Mouse (Mus musculus) midbrain, embryonic 13.5 days (tissue): ENCODE results near the gene Cd200r2. TPM values are rescaled to one million over a fixed set of nuclear protein-coding genes. Genes with fewer than 3 reads are reported as not detected.
"Not testable (repeated sequence)": the region's sequence is repeated elsewhere in the genome, so short reads cannot be mapped to it uniquely, and the experiment has no call there.

ENCODE experiments used
- ATAC-seq: fragments of 200-750 bp; cut with Nextera tagmentation; 2 replicates; pipeline ENCODE4 v1.8.0; 2017; ENCODE audit warnings: mild to moderate bottlenecking, moderate TSS enrichment, moderate library complexity
- H3K27ac ChIP-seq: fragments of 300-500 bp; sonication (generic); 2 replicates; pipeline ENCODE4 v1.5.1; 2015; ENCODE audit warnings: inconsistent platforms, mild to moderate bottlenecking, moderate library complexity
- H3K27me3 ChIP-seq: fragments of 300-500 bp; sonication (generic); 2 replicates; pipeline ENCODE4 v1.6.1; 2015; ENCODE audit warnings: mild to moderate bottlenecking, inconsistent platforms
- H3K36me3 ChIP-seq: fragments of 300-500 bp; sonication (generic); 2 replicates; pipeline ENCODE4 v1.6.1; 2015; ENCODE audit warnings: mild to moderate bottlenecking, inconsistent platforms
- H3K4me1 ChIP-seq: fragments of 300-500 bp; sonication (generic); replicated peaks from 2 replicates; pipeline ENCODE4 v1.6.1; 2015; ENCODE audit warnings: inconsistent platforms
- H3K4me2 ChIP-seq: fragments of 300-500 bp; sonication (generic); replicated peaks from 2 replicates; pipeline ENCODE4 v1.6.1; 2015; ENCODE audit warnings: moderate library complexity, mild to moderate bottlenecking, inconsistent platforms
- H3K4me3 ChIP-seq: fragments of 300-500 bp; sonication (generic); replicated peaks from 2 replicates; pipeline ENCODE4 v1.5.1; 2015; ENCODE audit warnings: mild to moderate bottlenecking, inconsistent platforms
- H3K9ac ChIP-seq: fragments of 300-500 bp; sonication (generic); replicated peaks from 2 replicates; pipeline ENCODE4 v1.6.1; 2015; ENCODE audit warnings: mild to moderate bottlenecking, inconsistent platforms
- H3K9me3 ChIP-seq: fragments of 300-500 bp; sonication (generic); 2 replicates; pipeline ENCODE4 v1.6.1; 2016; ENCODE audit warnings: mild to moderate bottlenecking, inconsistent platforms
- WGBS: fragments of 180-500 bp; shearing (Covaris S2); methylation state at CpG from one replicate; pipeline ENCODE4 v1.1.7; 2015; 5-methylcytosine and 5-hydroxymethylcytosine counted together
- polyA plus RNA-seq: library from polyadenylated mRNA; unstranded; fragments of >200 nt; fragmentation: Nextera tagmentation; extraction: Ambion mirVana; gene quantifications from 2 replicates; pipeline ENCODE4 v1.2.1, GENCODE M21; 2015

The Cd200r2 gene
- not detected in 2 replicates for polyA plus RNA-seq

DNA sequence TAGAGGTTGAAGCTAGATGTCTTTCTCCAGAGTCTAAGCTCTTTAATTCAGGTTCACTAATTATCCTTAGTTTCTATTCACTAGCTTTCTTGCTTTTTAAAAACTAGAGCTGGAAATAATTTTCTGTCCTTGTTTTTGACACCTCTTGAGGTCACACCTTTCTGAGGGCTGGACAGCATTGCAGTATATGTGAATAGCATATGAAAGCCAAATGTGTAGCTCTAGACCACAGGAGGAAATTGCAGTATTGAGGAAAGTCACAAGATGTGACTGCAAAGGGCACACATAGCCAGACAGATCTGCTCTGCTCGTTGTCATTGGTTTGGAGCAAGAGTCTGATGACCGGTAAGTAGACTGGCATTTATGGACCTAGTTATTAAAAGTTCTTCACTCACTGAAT is at the start of gene Cd200r2:
Cd200r2 (plus strand) TSS at position 301 of the 400 bp plus-strand sequence.
- Histone ChIP-seq H3K27me3 (no peaks in the 10 kb centered on the region), H3K27ac (no peak within 1 kb of the TSS), H3K9ac (no peak within 1 kb of the TSS), H3K4me1 (no peaks in the 10 kb centered on the region), H3K4me2 (no peak within 1 kb of the TSS), H3K4me3 (no peak within 1 kb of the TSS), H3K36me3 (no peaks in the 10 kb centered on the region), H3K9me3 (no peaks in the 10 kb centered on the region)
- no peak for ATAC-seq
- WGBS, result 83% methylated on average over 2 of the region's 2 CpGs

DNA sequence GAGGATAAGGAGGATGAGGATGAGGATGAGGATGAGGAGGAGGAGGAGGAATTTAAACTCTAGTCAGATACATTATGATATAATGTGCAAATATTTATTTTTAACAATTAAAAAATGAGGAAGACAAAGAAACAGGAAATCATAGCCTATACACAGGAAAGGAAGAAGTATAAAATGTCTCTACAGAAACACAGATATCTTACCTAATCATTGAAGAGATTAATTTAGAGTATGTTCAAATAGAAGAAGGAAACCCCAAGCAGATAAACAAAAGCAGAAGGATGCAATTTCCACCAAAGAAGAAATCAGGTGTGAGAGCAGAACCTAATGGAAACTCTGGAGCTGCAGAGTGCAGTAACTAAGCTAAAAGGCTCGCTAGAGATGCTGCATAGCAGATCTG is 48.9 kb upstream of the Cd200r2 start:
- Histone ChIP-seq H3K27me3 (no peaks in the 10 kb centered on the region), H3K4me3 (no peak overlapping the region), H3K9ac (no peak overlapping the region), H3K9me3 (no peaks in the 10 kb centered on the region), H3K4me1 (no peaks in the 10 kb centered on the region), H3K27ac (no peak overlapping the region), H3K36me3 (no peaks in the 10 kb centered on the region), H3K4me2 (no peak overlapping the region)
- 63% methylated on average over 1 of the region's 1 CpGs for WGBS
- ATAC-seq, result no peak

DNA sequence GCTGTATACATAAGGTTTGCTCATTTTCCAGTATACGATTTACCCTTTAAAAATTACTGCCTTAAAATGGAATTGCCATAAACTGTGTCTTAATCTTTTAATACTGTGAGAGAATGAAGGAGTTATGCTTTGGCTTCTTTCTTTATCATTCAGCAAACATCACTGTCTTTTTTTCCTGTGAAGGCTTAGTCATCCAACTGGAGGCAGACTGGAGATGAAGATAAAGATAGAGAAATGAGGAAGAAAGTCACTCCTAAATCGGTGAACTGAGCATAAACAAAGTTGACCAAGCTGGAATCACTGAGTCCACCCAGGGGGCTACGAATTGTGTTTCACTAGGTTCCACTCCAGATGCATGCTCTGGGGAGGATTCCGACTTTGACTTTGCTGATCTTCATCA is 46.4 kb upstream of the Cd200r2 start:
- Histone ChIP-seq H3K9me3 (no peaks in the 10 kb centered on the region), H3K36me3 (no peaks in the 10 kb centered on the region), H3K4me1 (no peaks in the 10 kb centered on the region), H3K9ac (no peak overlapping the region), H3K4me2 (no peak overlapping the region), H3K4me3 (no peak overlapping the region), H3K27ac (no peak overlapping the region), H3K27me3 (no peaks in the 10 kb centered on the region)
- WGBS, result 84% methylated on average over 4 of the region's 4 CpGs
- ATAC-seq, result no peak

DNA sequence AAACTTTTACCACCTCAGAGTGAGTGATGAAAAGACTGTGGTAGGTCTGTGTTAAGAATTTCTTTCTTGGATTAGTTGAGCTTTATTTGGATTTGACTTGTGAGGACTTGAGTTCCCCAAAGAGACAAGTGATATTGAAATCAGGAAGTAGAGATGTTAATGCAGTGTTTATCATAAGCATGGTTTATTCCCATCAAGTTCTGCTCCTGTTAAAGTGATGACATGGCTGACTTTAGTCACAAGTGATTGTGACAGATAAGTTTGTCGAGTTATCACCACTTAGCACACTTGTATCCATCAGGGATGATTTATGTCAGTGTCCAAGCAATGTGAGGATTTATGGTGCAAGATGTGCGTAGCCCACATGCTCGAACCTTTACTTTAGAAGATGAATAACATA is 34.6 kb upstream of the Cd200r2 start:
- 87% methylated on average over 3 of the region's 3 CpGs for WGBS
- Histone ChIP-seq H3K27me3 (no peaks in the 10 kb centered on the region), H3K4me1 (no peaks in the 10 kb centered on the region), H3K27ac (no peak overlapping the region), H3K9ac (no peak overlapping the region), H3K36me3 (no peaks in the 10 kb centered on the region), H3K4me3 (no peak overlapping the region), H3K4me2 (no peak overlapping the region), H3K9me3 (no peaks in the 10 kb centered on the region)
- ATAC-seq, result no peak

DNA sequence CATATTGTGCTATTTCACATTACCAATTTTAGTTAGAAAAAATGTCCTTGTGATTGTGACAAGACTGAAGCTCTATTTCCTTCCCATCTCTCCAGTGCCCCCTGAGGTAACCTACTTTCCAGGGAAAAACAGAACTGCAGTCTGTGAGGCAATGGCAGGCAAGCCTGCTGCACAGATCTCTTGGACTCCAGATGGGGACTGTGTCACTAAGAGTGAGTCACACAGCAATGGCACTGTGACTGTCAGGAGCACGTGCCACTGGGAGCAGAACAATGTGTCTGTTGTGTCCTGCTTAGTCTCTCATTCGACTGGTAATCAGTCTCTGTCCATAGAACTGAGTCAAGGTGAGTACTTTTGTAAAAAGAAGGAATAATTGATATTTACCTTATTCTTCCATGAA is 33.7 kb upstream of the Cd200r2 start:
- not testable (repeated sequence) for ATAC-seq, H3K4me2 ChIP-seq, H3K4me3 ChIP-seq, H3K9me3 ChIP-seq, H3K9ac ChIP-seq, H3K27me3 ChIP-seq, H3K4me1 ChIP-seq, H3K36me3 ChIP-seq, H3K27ac ChIP-seq
- WGBS, result 57% methylated on average over 2 of the region's 2 CpGs

DNA sequence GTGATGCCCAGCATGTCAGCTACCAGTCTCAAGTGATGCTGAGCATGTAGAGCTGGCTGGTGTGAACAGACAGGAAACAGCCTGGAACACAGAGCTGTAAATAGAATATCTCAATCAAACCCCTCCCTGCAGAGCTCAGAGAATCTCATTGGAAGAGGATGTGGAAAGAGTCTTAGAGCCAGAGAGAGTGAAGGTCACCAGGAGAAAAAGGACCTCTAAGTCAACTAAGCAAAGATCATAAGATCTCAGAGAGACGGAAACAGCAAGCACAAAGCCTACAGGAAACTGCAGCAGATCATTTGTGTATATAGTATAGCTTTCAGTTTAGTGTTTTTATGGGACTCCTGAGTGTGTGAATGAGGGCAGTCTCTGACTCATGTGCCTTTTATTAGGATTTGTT is 8.3 kb downstream of the Cd200r2 start:
- H3K9me3 ChIP-seq, result no peaks in the 10 kb centered on the region
- no peak overlapping the region for H3K9ac ChIP-seq
- H3K4me1 ChIP-seq, result no peaks in the 10 kb centered on the region
- H3K27ac ChIP-seq, result no peak overlapping the region
- ATAC-seq, result no peak
- 78% methylated on average over 1 of the region's 1 CpGs for WGBS
- no peaks in the 10 kb centered on the region for H3K36me3 ChIP-seq
- no peak overlapping the region for H3K4me3 ChIP-seq
- no peak overlapping the region for H3K4me2 ChIP-seq
- no peaks in the 10 kb centered on the region for H3K27me3 ChIP-seq

DNA sequence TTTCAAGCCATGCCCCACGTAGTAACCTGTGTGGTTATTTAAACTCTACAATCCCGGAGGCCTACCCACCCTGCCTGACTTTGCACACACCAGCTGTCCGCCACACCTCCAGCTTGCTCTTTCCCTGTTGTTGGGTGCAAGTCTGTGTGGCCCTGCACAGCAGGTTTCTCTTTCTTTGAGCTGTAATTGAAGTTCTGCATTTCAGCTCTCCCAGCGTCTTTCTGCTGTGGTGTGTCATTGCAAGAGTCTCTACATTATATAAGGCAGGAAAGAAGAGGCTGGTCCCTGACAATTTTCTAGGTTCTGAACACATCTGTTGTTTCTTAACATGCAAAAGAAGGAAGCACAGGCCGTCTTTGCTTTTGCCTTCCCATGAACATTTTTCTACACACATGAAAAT is 9.7 kb downstream of the Cd200r2 start:
- no peak overlapping the region for H3K4me3 ChIP-seq
- ATAC-seq, result no peak
- H3K9ac ChIP-seq, result no peak overlapping the region
- no peaks in the 10 kb centered on the region; the same call in 1 of the 2 replicates for H3K9me3 ChIP-seq
- H3K27me3 ChIP-seq, result no peaks in the 10 kb centered on the region
- 72% methylated on average over 5 of the region's 5 CpGs for WGBS
- H3K4me1 ChIP-seq, result no peaks in the 10 kb centered on the region
- H3K4me2 ChIP-seq, result no peak overlapping the region
- no peak overlapping the region for H3K27ac ChIP-seq
- H3K36me3 ChIP-seq, result no peaks in the 10 kb centered on the region

DNA sequence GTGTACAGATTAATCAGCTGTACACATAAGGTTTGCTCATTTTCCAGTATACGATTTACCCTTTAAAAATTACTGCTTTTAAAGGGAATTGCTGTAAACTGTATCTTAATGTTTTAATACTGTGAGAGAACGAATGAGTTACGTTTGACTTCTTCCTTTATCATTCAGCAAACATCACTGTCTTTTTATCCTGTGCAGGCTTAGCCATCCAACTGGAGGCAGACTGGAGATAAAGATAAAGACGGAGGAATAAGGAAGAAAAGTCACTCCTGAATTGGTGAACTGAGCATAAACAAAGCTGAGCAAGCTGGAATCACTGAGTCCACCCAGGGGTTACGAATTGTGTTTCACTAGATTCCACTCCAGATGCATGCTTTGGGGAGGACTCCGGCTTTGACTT is 10.7 kb downstream of the Cd200r2 start:
- Histone ChIP-seq H3K36me3 (no peaks in the 10 kb centered on the region), H3K27me3 (no peaks in the 10 kb centered on the region), H3K4me3 (no peak overlapping the region), H3K9ac (no peak overlapping the region), H3K4me1 (no peaks in the 10 kb centered on the region), H3K4me2 (no peak overlapping the region), H3K9me3 (no peaks in the 10 kb centered on the region; the same call in 1 of the 2 replicates), H3K27ac (no peak overlapping the region)
- 86% methylated on average over 6 of the region's 6 CpGs for WGBS
- no peak for ATAC-seq

DNA sequence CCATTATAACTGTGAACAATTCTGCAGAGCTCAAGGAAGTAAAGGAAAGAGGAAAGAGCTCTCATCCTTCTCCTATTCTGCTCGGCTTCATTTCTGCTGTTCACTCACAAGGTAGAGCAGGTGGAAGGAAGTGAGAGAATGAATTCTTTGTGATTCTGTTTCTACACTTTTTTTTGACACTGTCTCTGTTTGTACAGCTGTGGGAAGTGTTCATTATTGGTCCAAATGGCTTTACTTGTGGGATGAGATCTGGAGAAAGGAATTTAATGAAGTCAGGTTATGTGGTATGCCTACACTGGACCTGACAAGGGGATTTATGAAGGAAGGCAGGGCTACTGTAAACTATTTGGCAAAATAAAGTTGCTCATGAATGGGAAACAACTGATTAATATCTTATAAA is 23.9 kb downstream of the Cd200r2 start:
- no peaks in the 10 kb centered on the region for H3K4me1 ChIP-seq
- H3K9ac ChIP-seq, result no peak overlapping the region
- no peak overlapping the region for H3K4me3 ChIP-seq
- H3K27ac ChIP-seq, result no peak overlapping the region
- no peaks in the 10 kb centered on the region for H3K9me3 ChIP-seq
- no peak for ATAC-seq
- 79% methylated on average over 1 of the region's 1 CpGs for WGBS
- no peak overlapping the region for H3K4me2 ChIP-seq
- no peaks in the 10 kb centered on the region for H3K36me3 ChIP-seq
- H3K27me3 ChIP-seq, result no peaks in the 10 kb centered on the region

DNA sequence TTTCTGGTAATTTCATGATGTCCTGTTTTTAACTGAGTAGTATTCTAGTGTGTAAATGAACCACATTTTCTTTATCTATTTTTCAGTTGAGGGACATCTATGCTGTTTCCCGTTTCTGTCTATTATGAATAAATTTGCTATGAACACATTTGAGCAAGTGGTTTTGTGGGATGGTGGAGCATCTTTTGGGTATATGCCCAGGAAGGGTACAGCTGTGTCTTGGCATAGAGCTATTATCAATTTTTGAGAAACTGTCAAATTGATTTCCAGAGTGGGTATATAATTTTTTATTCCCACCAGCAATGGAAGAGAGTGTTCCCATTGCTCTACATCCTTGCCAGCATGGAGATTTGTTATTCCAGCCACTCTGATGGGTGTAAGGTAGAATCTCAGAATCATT is 65.1 kb downstream of the Cd200r2 start:
- H3K4me2 ChIP-seq, result no peak overlapping the region
- WGBS, result 88% methylated on average over 1 of the region's 1 CpGs
- H3K4me1 ChIP-seq, result no peaks in the 10 kb centered on the region
- H3K9me3 ChIP-seq, result no peaks in the 10 kb centered on the region
- no peak overlapping the region for H3K4me3 ChIP-seq
- no peak overlapping the region for H3K9ac ChIP-seq
- H3K27me3 ChIP-seq, result no peaks in the 10 kb centered on the region
- no peaks in the 10 kb centered on the region for H3K36me3 ChIP-seq
- ATAC-seq, result no peak
- no peak overlapping the region for H3K27ac ChIP-seq

DNA sequence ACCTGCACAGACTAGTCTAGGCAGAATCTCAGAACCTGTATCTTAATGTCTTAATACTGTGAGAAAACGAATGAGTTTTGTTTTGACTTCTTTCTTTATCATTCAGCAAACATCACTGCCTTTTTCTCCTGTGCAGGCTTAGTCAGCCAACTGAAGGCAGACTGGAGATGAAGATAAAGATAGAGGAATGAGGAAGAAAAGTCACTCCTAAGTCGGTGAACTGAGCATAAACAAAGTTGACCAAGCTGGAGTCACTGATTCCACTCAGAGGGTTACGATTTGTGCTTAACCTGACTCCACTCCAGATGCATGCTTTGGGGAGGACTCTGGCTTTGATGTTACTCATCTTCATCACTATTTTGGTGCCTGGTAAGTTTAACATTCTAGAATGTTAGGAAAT is 76.6 kb downstream of the Cd200r2 start, which contains the start of gene Cd200r3:
Cd200r3 (plus strand) TSS at position 211 of the 400 bp plus-strand sequence.
- no peaks in the 10 kb centered on the region for H3K36me3 ChIP-seq
- H3K4me1 ChIP-seq, result no peaks in the 10 kb centered on the region
- H3K9ac ChIP-seq, result no peak within 1 kb of the TSS
- no peak within 1 kb of the TSS for H3K27ac ChIP-seq
- H3K4me2 ChIP-seq, result no peak within 1 kb of the TSS
- H3K27me3 ChIP-seq, result no peaks in the 10 kb centered on the region
- WGBS, result 88% methylated on average over 3 of the region's 3 CpGs
- no peak within 1 kb of the TSS for H3K4me3 ChIP-seq
- no peaks in the 10 kb centered on the region for H3K9me3 ChIP-seq
- no peak for ATAC-seq

DNA sequence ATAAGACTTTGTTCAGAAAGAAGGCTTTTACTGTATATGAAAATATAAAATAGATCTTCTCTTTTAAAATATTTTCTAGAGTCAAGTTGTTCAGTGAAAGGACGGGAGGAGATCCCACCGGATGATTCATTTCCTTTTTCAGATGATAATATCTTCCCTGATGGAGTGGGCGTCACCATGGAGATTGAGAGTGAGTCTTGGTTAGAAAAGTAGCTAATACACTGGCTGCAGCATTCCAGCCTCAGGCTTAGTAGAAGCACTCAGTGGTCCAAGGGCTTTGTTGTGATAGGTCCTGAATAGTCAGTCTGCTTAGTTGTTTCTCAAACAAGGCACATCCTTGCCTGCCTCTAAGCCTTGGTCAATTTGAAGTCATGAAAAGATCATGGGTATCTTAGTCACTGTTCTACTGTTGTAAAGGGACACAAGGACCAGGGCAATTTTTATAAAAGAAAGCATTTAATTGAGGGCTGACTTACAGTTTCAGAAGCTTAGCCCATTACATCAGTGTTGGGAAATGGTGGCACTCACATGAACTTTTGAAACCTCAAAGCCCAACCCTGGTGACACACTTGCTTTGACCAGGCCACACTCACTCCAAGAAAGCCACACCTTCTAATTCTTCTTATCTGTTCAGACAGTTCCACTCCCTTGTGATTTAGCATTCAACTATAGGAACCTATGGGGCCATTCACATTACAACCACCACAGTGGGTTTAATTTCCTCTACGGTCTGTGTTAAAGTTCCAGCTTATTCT is 84.6 kb downstream of the Cd200r2 start:
- Histone ChIP-seq H3K4me2 (no peak overlapping the region), H3K36me3 (no peaks in the 10 kb centered on the region), H3K4me3 (no peak overlapping the region), H3K27ac (no peak overlapping the region), H3K9ac (no peak overlapping the region), H3K9me3 (no peaks in the 10 kb centered on the region), H3K27me3 (no peaks in the 10 kb centered on the region), H3K4me1 (no peaks in the 10 kb centered on the region)
- no peak for ATAC-seq
- 74% methylated on average over 4 of the region's 4 CpGs for WGBS

DNA sequence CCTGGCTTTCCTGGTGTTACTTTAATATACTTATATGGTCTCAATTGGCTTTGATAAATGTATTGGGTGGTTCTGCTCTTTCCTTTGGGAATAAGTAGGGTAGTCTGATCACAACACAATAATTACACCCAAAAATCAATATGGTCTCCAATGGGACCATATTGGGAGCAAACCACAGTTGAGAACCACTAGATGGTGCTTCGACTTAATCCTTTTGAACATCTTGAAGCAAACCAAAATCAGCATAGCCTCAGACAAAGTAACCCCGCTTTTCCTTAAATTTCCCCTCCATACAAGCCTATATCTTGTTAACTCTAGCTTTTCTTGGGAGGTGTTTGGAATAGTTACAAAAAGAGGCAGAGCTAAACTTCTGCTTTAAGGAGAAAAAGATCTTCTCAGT is 95.4 kb downstream of the Cd200r2 start:
- Histone ChIP-seq H3K4me3 (no peak overlapping the region), H3K9ac (no peak overlapping the region), H3K4me2 (no peak overlapping the region), H3K36me3 (no peaks in the 10 kb centered on the region), H3K9me3 (no peaks in the 10 kb centered on the region), H3K27ac (no peak overlapping the region), H3K27me3 (no peaks in the 10 kb centered on the region), H3K4me1 (no peaks in the 10 kb centered on the region)
- 85% methylated on average over 2 of the region's 2 CpGs for WGBS
- no peak for ATAC-seq
